15 mouse cellular contexts compared by ENCODE assay signal in genomic region chr19:23563693-23564092, GRCm38 (mm10).
A peak's percentile ranks its signal among the peaks of the same experiment; 100 is the strongest.
DNase-seq lines count a peak whose midpoint lies in the region; ATAC-seq lines count a peak whose summit lies in the region.
"Had no signal": no experiment of that assay in that cellular context is flagged by ENCODE, and none has a peak within 500 bp of the region (broad histone marks: within the 10 kb centered on the region; RNA-seq: fewer than 3 reads in every experiment).

No protein-coding gene starts in this region.

- peak; percentile 89 for ATAC-seq in cerebellum, adult (ENCODE audit: insufficient number of reproducible peaks, low FRiP score, low TSS enrichment)
- ATAC-seq: CD4-positive, CD25-positive, alpha-beta regulatory T cell, adult 4 months; forebrain, embryonic 15.5 days; midbrain, embryonic 15.5 days had no signal

- no peak for DNase-seq in cerebellum, postnatal 4 days (ENCODE audit: low spot score in 2 of 2)
- DNase-seq in layer of hippocampus, adult 9-11 months, result peak; percentile 40
- no peak for DNase-seq in layer of hippocampus, postnatal 10 days (ENCODE audit: low spot score in 2 of 2)
- peak; percentile 95 for DNase-seq in brain, adult 2 months (ENCODE audit: low read depth, low spot score)
- DNase-seq in cerebellum, postnatal 10 days, result peak; percentile 23 to 27
- no peak for DNase-seq in testis, postnatal 10 days (ENCODE audit: low spot score)
- DNase-seq in heart, postnatal 4 days, result no peak
- DNase-seq: gastrocnemius, postnatal 25 days; heart, postnatal 10 days; lung, postnatal 14 days; thymus, postnatal 4 days had no signal

Comparison
In these comparisons a context has a peak if more than half of its experiments do, and no peak if none do; other contexts are left out.
1. DNase-seq: peak in layer of hippocampus, adult 9-11 months (single experiment), brain, adult 2 months (single experiment) and cerebellum, postnatal 10 days (2 of 2); none in cerebellum, postnatal 4 days (0 of 2), layer of hippocampus, postnatal 10 days (0 of 2), testis, postnatal 10 days (single experiment) and heart, postnatal 4 days (single experiment).